Mouse (Mus musculus) liver, postnatal 0 days (tissue): ENCODE measurements at regions not wholly inside any gene's neighbourhood (a gene's known extent, or its start where the extent isn't known, plus 50 kb on each side); places are given as distances from the start of the nearest gene placed in this dataset.

ENCODE experiments used
- CTCF ChIP-seq: sonication (generic); IDR thresholded peaks from 2 replicates; pipeline ENCODE4 v1.5.1; 2016; ENCODE audit warnings: antibody characterized with exemption, low read depth
- EP300 ChIP-seq: IDR thresholded peaks from 2 replicates; pipeline ENCODE4 v1.6.1; 2016; ENCODE audit warnings: antibody characterized with exemption, low read depth, mild to moderate bottlenecking

- peak; percentile 83 for TF ChIP-seq CTCF
- no peak for TF ChIP-seq EP300
Measured at GRCm38 (mm10) chr12:77052853-77053252, 90.9 kb upstream of the Max start.
